ENCODE assay signal across 21 mouse cellular contexts in the genomic region with DNA sequence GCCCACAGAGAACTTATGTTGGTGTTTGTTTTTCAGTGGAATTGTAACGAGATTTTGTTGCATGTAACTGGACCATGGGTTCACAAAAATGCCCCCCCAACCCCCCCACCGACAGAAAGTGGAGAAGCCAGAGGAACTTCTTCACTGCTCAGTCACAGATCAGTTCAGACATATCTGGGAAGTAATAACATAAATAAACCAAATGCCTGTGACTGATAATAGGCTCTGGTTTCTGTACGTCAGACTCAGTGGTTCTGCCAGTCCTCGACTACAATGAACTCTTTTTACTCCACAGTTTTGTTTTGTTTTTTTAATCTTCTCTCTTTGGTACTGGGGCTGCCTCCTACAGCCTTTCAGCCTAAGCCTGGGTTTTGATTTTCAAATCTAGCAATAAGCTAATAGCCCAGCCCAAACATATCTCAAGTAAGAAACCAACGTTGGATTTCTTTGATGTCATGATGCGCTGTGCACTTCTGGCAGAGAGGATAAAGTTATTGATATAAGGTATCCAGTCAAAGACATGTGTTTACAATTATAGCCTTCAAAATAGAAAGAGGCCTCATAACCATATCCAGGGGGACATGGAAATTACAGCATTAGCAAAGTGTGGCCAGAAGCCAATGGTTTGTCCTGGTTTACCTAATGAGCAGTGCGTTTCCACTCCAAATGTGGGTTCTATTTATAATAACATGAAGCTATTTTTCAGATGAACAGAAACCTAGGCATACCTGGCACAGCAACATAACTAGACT.
A peak's percentile ranks its signal among the peaks of the same experiment; 100 is the strongest.
DNase-seq lines count a peak whose midpoint lies in the region; ATAC-seq and TF ChIP-seq lines count a peak whose summit lies in the region.
"Had no signal": no experiment of that assay in that cellular context is flagged by ENCODE, and none has a peak within 500 bp of the region (broad histone marks: within the 10 kb centered on the region; RNA-seq: fewer than 3 reads in every experiment).

No protein-coding gene starts in this region.

- no peaks in the 10 kb centered on the region for H3K9me3 ChIP-seq in heart, embryonic 11.5 days (replicated peaks; ENCODE audit: control insufficient read depth, low read length)
- no peaks in the 10 kb centered on the region for H3K9me3 ChIP-seq in embryonic facial prominence, embryonic 10.5 days
- H3K9me3 ChIP-seq in embryonic facial prominence, embryonic 14.5 days (ENCODE audit: control insufficient read depth, low read length) = peaks cover 8% of the 10 kb centered on the region; the same call in 1 of the 2 replicates
- no peaks in the 10 kb centered on the region for H3K9me3 ChIP-seq in limb, embryonic 14.5 days (ENCODE audit: control insufficient read depth, low read length)
- no peaks in the 10 kb centered on the region for H3K9me3 ChIP-seq in intestine, embryonic 16.5 days (ENCODE audit: control insufficient read depth, low read length)
- H3K9me3 ChIP-seq: forebrain, embryonic 13.5 days; heart, embryonic 13.5 days; hindbrain, embryonic 15.5 days had no signal

- no peaks in the 10 kb centered on the region for H3K4me1 ChIP-seq in heart, embryonic 11.5 days (ENCODE audit: control insufficient read depth, insufficient read depth, low read length)
- H3K4me1 ChIP-seq in embryonic facial prominence, embryonic 10.5 days = peaks cover 20% of the 10 kb centered on the region
- H3K4me1 ChIP-seq in embryonic facial prominence, embryonic 14.5 days (ENCODE audit: control insufficient read depth, insufficient read depth, low read length) = no peaks in the 10 kb centered on the region
- H3K4me1 ChIP-seq in limb, embryonic 14.5 days (ENCODE audit: control insufficient read depth, insufficient read depth, low read length) = peaks cover 2% of the 10 kb centered on the region; the same call in 1 of the 2 replicates
- H3K4me1 ChIP-seq in intestine, embryonic 16.5 days (ENCODE audit: control insufficient read depth, insufficient read depth, low read length) = no peaks in the 10 kb centered on the region
- H3K4me1 ChIP-seq: forebrain, embryonic 13.5 days; hindbrain, embryonic 15.5 days had no signal

- no peak for ATAC-seq in heart, embryonic 11.5 days (replicated peaks; ENCODE audit: insufficient number of reproducible peaks, low FRiP score, low TSS enrichment)
- ATAC-seq in embryonic facial prominence, embryonic 14.5 days (ENCODE audit: low read depth) = peak; percentile 82
- ATAC-seq in limb, embryonic 14.5 days (ENCODE audit: low FRiP score, low read depth) = no peak
- ATAC-seq in intestine, embryonic 16.5 days = no peak
- ATAC-seq: activated CD4-positive, CD25-positive, alpha-beta regulatory T cell, adult 4 months; forebrain, embryonic 13.5 days; forebrain, postnatal 0 days; Patski had no signal

- DNase-seq in heart, adult 8-10 months (ENCODE audit: low spot score) = no peak
- DNase-seq in embryonic facial prominence, embryonic 10.5 days (ENCODE audit: low spot score) = peak; percentile 9
- DNase-seq in embryonic facial prominence, embryonic 14.5 days (ENCODE audit: low spot score) = peak; percentile 89
- peak; percentile 78 for DNase-seq in limb, embryonic 14.5 days (ENCODE audit: low spot score)
- DNase-seq in urinary bladder, postnatal 25 days (ENCODE audit: low spot score) = no peak
- DNase-seq: adrenal gland, postnatal 14 days; cerebellum, adult 18-20 months; cerebellum, adult 9-11 months; cerebellum, postnatal 36 days; forebrain, postnatal 0 days; gastrocnemius, postnatal 14 days; heart, adult 2 months; heart, postnatal 36 days had no signal

- H3K27me3 ChIP-seq in heart, embryonic 11.5 days (ENCODE audit: control insufficient read depth, insufficient read depth, low read length) = no peaks in the 10 kb centered on the region
- no peaks in the 10 kb centered on the region for H3K27me3 ChIP-seq in embryonic facial prominence, embryonic 10.5 days (replicated peaks; ENCODE audit: low read depth, poor library complexity, severe bottlenecking)
- no peaks in the 10 kb centered on the region for H3K27me3 ChIP-seq in embryonic facial prominence, embryonic 14.5 days (replicated peaks; ENCODE audit: control insufficient read depth, insufficient read depth, low read length)
- H3K27me3 ChIP-seq in limb, embryonic 14.5 days (ENCODE audit: control insufficient read depth, insufficient read depth, low read length) = no peaks in the 10 kb centered on the region
- no peaks in the 10 kb centered on the region for H3K27me3 ChIP-seq in intestine, embryonic 16.5 days (replicated peaks; ENCODE audit: control insufficient read depth, insufficient read depth, low read length)
- H3K27me3 ChIP-seq: CH12.LX; forebrain, embryonic 13.5 days; heart, embryonic 13.5 days; hindbrain, embryonic 15.5 days had no signal

- no peak overlapping the region for H3K9ac ChIP-seq in heart, embryonic 11.5 days (ENCODE audit: low read depth, low read length)
- H3K9ac ChIP-seq in embryonic facial prominence, embryonic 14.5 days (ENCODE audit: low read depth, low read length) = no peak overlapping the region
- H3K9ac ChIP-seq in limb, embryonic 14.5 days (ENCODE audit: low read depth, low read length, severe bottlenecking) = no peak overlapping the region
- H3K9ac ChIP-seq in intestine, embryonic 16.5 days (ENCODE audit: low read depth, low read length) = no peak overlapping the region
- H3K9ac ChIP-seq: forebrain, embryonic 13.5 days; forebrain, postnatal 0 days; heart, embryonic 13.5 days; hindbrain, embryonic 15.5 days had no signal

- 56% methylated on average over 7 of the region's 7 CpGs for WGBS in heart, embryonic 11.5 days (ENCODE audit: insufficient replicate concordance)
- WGBS in embryonic facial prominence, embryonic 10.5 days = 53% methylated on average over 7 of the region's 7 CpGs
- 25% methylated on average over 7 of the region's 7 CpGs for WGBS in embryonic facial prominence, embryonic 14.5 days
- 50% methylated on average over 7 of the region's 7 CpGs for WGBS in limb, embryonic 14.5 days
- 55% methylated on average over 7 of the region's 7 CpGs for WGBS in intestine, embryonic 16.5 days

- H3K4me2 ChIP-seq in heart, embryonic 11.5 days = no peak overlapping the region
- H3K4me2 ChIP-seq in embryonic facial prominence, embryonic 14.5 days (ENCODE audit: low read depth, low read length) = no peak overlapping the region
- no peak overlapping the region for H3K4me2 ChIP-seq in limb, embryonic 14.5 days (replicated peaks; ENCODE audit: low read depth, low read length, severe bottlenecking)
- H3K4me2 ChIP-seq in intestine, embryonic 16.5 days (ENCODE audit: low read depth, low read length) = no peak overlapping the region
- H3K4me2 ChIP-seq: forebrain, embryonic 13.5 days; heart, embryonic 13.5 days; hindbrain, embryonic 15.5 days had no signal

- no peak for TF ChIP-seq POLR2A in limb, embryonic 14.5 days (IDR thresholded peaks at IDR 0.05; ENCODE audit: borderline replicate concordance, extremely low read depth, insufficient read depth, insufficient read length)

- H3K4me3 ChIP-seq in heart, embryonic 11.5 days (ENCODE audit: low read depth, low read length) = no peak overlapping the region
- no peak overlapping the region for H3K4me3 ChIP-seq in embryonic facial prominence, embryonic 10.5 days
- H3K4me3 ChIP-seq in embryonic facial prominence, embryonic 14.5 days (ENCODE audit: low read depth, low read length) = no peak overlapping the region
- no peak overlapping the region for H3K4me3 ChIP-seq in limb, embryonic 14.5 days (replicated peaks; ENCODE audit: low read length)
- no peak overlapping the region for H3K4me3 ChIP-seq in intestine, embryonic 16.5 days (ENCODE audit: low read length)
- H3K4me3 ChIP-seq: forebrain, embryonic 13.5 days; heart, adult 2 months; heart, embryonic 13.5 days; hindbrain, embryonic 15.5 days had no signal

- no peaks in the 10 kb centered on the region for H3K36me3 ChIP-seq in heart, embryonic 11.5 days (ENCODE audit: control insufficient read depth, insufficient read depth, low read length)
- H3K36me3 ChIP-seq in embryonic facial prominence, embryonic 10.5 days (replicated peaks) = no peaks in the 10 kb centered on the region
- no peaks in the 10 kb centered on the region for H3K36me3 ChIP-seq in embryonic facial prominence, embryonic 14.5 days (ENCODE audit: control insufficient read depth, insufficient read depth, low read length)
- H3K36me3 ChIP-seq in limb, embryonic 14.5 days (ENCODE audit: control insufficient read depth, insufficient read depth, low read length) = no peaks in the 10 kb centered on the region
- no peaks in the 10 kb centered on the region for H3K36me3 ChIP-seq in intestine, embryonic 16.5 days (ENCODE audit: control insufficient read depth, insufficient read depth, low read length)
- H3K36me3 ChIP-seq: heart, embryonic 13.5 days; hindbrain, embryonic 15.5 days had no signal

- 0 out of 2 replicates have a peak overlapping the region, but pooled peaks have one; percentile 22 for H3K27ac ChIP-seq in heart, embryonic 11.5 days (ENCODE audit: low read depth, low read length)
- peak overlapping the region; percentile 27; the same call in 1 of the 2 replicates for H3K27ac ChIP-seq in embryonic facial prominence, embryonic 10.5 days (replicated peaks)
- H3K27ac ChIP-seq in embryonic facial prominence, embryonic 14.5 days (replicated peaks; ENCODE audit: low read depth, low read length) = peak overlapping the region; percentile 80
- H3K27ac ChIP-seq in limb, embryonic 14.5 days (replicated peaks; ENCODE audit: low read depth, low read length) = peak overlapping the region; percentile 34; the same call in 1 of the 2 replicates
- no peak overlapping the region for H3K27ac ChIP-seq in intestine, embryonic 16.5 days (ENCODE audit: low read length)
- H3K27ac ChIP-seq: forebrain, embryonic 13.5 days; heart, adult 2 months; heart, embryonic 13.5 days; hindbrain, embryonic 15.5 days had no signal

Comparison
In these comparisons a context has a peak if more than half of its experiments do, and no peak if none do; other contexts are left out.
1. DNase-seq: peak in embryonic facial prominence, embryonic 10.5 days (single experiment), embryonic facial prominence, embryonic 14.5 days (single experiment) and limb, embryonic 14.5 days (single experiment); none in heart, adult 8-10 months (single experiment) and urinary bladder, postnatal 25 days (single experiment).